Mouse (Mus musculus): ENCODE results near the gene Zfand3. TPM values are rescaled to one million over a fixed set of nuclear protein-coding genes. Genes with fewer than 3 reads are reported as not detected.
A peak's percentile ranks its signal among the peaks of the same experiment; 100 is the strongest.

The Zfand3 gene
- polyA plus RNA-seq, 1 experiment from 2014 or later: 46.2 TPM

DNA sequence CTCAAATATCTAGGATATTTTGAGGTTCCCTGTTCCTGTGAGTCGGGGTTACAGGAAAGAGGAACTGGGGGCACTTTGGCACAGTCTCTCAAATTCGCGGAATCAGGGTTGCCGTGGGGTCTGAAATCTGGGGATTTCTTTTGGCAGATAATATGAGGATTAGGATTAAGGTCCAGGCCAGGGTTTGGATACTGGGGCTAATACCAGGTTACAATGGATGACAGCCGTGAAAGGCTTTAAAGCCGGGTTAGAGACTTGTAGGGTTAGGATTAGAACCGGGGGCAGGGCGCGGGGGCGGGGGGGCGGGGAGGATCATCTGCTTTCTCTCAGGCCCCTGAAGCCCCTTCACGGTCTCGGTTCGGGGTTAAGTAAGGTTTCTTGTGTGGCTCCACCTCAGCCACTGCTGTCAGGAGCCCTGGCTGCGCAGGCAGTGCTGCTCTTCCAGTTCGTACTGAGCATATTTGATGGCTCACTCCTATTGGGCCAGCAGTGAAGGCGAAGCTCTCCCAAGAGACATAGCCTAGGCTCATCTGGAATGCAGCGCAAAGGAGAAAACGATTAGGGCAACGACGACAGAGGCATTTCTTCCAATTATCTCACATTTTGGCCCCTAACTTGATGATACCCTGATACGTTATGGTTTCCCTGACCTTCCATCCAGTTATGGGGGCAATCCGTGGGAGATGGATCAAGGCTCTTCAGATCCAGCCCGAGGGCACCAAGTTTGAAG is 5.8 kb upstream of the Zfand3 start:
- 69% methylated on average over 24 of the region's 24 CpGs for WGBS
- no peak overlapping the region for H3K4me3 ChIP-seq
- no peaks in the 10 kb centered on the region for H3K9me3 ChIP-seq
- no peak for ATAC-seq (ENCODE audit: insufficient number of reproducible peaks, insufficient read depth, low FRiP score, low TSS enrichment, low read depth)
- no peak overlapping the region for H3K4me2 ChIP-seq
- H3K27ac ChIP-seq: no peak overlapping the region
- peaks cover 6% of the 10 kb centered on the region for H3K4me1 ChIP-seq
- H3K36me3 ChIP-seq: no peaks in the 10 kb centered on the region
- no peaks in the 10 kb centered on the region for H3K27me3 ChIP-seq
- H3K9ac ChIP-seq: no peak overlapping the region

DNA sequence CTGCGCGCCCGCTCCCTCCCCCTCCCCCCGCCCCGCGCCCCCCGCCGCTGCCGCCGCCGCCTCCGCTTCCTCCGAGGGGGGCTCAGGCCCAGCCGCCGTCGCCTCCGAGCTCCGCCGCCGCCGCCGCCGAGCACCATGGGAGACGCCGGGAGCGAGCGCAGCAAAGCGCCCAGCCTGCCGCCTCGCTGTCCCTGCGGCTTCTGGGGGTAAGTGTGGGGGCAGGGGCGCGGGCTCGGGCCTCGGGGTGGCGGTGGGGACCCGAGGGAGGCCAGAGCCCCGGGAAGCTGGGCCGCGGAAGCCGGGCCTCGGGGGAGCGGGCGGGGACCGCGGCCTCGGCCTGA is 540 bp downstream of the Zfand3 start:
- Histone ChIP-seq H3K9ac (peak overlapping the region; percentile 96), H3K4me1 (peaks cover 40% of the 10 kb centered on the region), H3K4me3 (peak overlapping the region; percentile 88), H3K27me3 (no peaks in the 10 kb centered on the region), H3K4me2 (peak overlapping the region; percentile 73), H3K36me3 (peaks cover 6% of the 10 kb centered on the region; the same call in 1 of the 2 replicates), H3K27ac (peak overlapping the region; percentile 99), H3K9me3 (no peaks in the 10 kb centered on the region)
- WGBS: 2% methylated on average over 17 of the region's 47 CpGs
- peak; percentile 32 for ATAC-seq (ENCODE audit: insufficient number of reproducible peaks, insufficient read depth, low FRiP score, low TSS enrichment, low read depth)

DNA sequence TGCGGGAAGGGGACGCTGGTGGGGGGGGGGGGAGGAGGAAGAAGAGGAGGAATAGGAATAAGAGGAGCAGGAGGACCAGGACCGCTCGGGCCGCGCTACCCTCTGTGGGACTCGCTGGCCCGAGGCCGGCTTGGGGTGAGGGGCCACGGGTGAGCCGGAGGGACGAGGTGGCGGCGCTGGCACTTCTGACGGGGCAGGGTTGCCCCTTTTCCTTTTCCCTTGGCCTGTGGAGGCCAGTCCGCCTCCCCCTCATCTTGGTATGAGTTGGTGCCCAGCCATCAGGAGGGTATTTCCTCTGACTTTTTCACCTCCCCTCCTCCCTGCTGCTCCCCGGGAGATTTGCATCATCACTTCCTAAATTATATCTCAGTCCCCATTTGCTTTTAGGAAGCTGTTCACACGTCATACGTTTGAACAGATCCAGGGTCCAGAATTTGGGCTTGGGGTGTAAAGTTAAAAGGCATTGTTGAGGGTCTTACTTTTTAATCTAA is 963 bp downstream of the Zfand3 start:
- Histone ChIP-seq H3K4me3 (peak overlapping the region; percentile 88), H3K4me1 (peaks cover 44% of the 10 kb centered on the region), H3K36me3 (peaks cover 8% of the 10 kb centered on the region; the same call in 1 of the 2 replicates), H3K27ac (peak overlapping the region; percentile 99), H3K9me3 (no peaks in the 10 kb centered on the region), H3K27me3 (no peaks in the 10 kb centered on the region), H3K9ac (peak overlapping the region; percentile 96), H3K4me2 (peak overlapping the region; percentile 73)
- peak; percentile 32; the same call in 1 of the 2 replicates for ATAC-seq (ENCODE audit: insufficient number of reproducible peaks, insufficient read depth, low FRiP score, low TSS enrichment, low read depth)
- 2% methylated on average over 19 of the region's 19 CpGs for WGBS

DNA sequence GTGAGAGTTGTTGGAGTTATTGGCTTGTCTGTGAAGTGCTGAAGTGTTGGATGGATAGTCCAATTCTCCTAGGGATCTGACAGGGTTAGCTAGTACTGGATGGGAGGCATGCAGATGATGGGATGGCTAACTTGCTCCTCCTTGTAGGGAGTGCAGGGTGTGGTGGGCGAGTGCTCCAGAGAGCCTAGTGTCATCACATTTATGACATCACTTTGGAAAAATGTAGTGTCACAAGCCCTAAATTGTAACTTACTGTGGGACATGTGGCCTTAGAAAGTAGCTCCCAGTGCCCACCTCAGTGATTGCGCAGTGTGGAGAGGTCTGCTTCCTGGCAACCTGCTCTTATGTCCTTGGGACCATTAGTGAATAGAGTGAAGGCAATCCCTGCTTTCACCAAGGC is 2.3 kb downstream of the Zfand3 start:
- H3K9ac ChIP-seq: no peak overlapping the region
- H3K36me3 ChIP-seq: peaks cover 8% of the 10 kb centered on the region; the same call in 1 of the 2 replicates
- peaks cover 45% of the 10 kb centered on the region for H3K4me1 ChIP-seq
- no peaks in the 10 kb centered on the region for H3K9me3 ChIP-seq
- ATAC-seq (ENCODE audit: insufficient number of reproducible peaks, insufficient read depth, low FRiP score, low TSS enrichment, low read depth): no peak
- WGBS: 71% methylated on average over 2 of the region's 2 CpGs
- H3K4me2 ChIP-seq: peak overlapping the region; percentile 73
- H3K27ac ChIP-seq: no peak overlapping the region
- H3K27me3 ChIP-seq: no peaks in the 10 kb centered on the region
- H3K4me3 ChIP-seq: no peak overlapping the region

DNA sequence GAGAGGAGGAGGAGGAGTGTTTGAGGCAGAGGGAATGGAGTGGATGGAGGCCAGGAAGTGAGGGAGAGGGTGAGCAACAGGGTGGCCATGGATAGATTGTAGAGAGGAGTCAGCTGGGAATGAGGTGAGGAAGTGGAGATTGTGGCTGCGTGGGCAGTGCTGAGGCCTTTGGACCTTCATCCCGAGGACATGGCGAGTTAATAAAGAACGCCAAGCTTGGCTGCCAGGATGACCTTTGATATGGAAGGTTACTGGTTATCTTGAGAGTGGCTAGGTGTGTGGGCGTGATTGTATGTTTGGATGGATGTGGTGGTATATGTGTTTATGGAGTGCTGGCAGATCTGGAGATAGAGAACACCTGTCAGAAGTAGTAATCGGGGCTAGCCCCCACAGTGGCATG is 3.4 kb downstream of the Zfand3 start:
- ATAC-seq (ENCODE audit: insufficient number of reproducible peaks, insufficient read depth, low FRiP score, low TSS enrichment, low read depth): no peak
- Histone ChIP-seq H3K4me3 (0 out of 2 replicates have a peak overlapping the region, but pooled peaks have one; percentile 4), H3K4me1 (peaks cover 45% of the 10 kb centered on the region), H3K36me3 (peaks cover 12% of the 10 kb centered on the region; the same call in 1 of the 2 replicates), H3K4me2 (peak overlapping the region; percentile 73; the same call in 1 of the 2 replicates), H3K9me3 (no peaks in the 10 kb centered on the region), H3K9ac (no peak overlapping the region), H3K27me3 (no peaks in the 10 kb centered on the region), H3K27ac (no peak overlapping the region)
- 91% methylated on average over 6 of the region's 6 CpGs for WGBS

DNA sequence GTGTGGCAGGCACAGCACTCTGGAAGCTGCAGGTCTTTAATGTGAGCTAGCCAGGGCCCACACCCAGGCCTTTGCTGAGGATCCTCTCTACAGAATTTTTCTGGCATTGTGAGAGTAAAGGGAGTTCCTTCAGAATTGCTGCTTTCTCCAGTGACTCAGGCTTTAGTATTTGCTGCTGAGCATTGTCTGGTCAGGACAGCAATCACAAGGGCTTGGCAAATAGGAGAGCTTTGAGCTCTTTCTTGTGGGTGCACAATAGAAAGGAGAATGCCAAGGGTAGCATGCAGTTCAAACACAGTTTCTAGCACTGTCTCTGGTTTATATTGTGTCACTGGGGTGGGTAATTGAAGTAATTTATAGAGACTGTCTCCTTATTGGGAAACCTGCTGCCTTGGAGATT is 3.9 kb downstream of the Zfand3 start:
- no peak overlapping the region for H3K9ac ChIP-seq
- H3K27me3 ChIP-seq: no peaks in the 10 kb centered on the region
- no peak for ATAC-seq (ENCODE audit: insufficient number of reproducible peaks, insufficient read depth, low FRiP score, low TSS enrichment, low read depth)
- H3K4me2 ChIP-seq: 0 out of 2 replicates have a peak overlapping the region, but pooled peaks have one; percentile 73
- no peak overlapping the region for H3K27ac ChIP-seq
- peaks cover 14% of the 10 kb centered on the region; the same call in 1 of the 2 replicates for H3K36me3 ChIP-seq
- no peak overlapping the region for H3K4me3 ChIP-seq
- peaks cover 43% of the 10 kb centered on the region for H3K4me1 ChIP-seq
- no peaks in the 10 kb centered on the region for H3K9me3 ChIP-seq

DNA sequence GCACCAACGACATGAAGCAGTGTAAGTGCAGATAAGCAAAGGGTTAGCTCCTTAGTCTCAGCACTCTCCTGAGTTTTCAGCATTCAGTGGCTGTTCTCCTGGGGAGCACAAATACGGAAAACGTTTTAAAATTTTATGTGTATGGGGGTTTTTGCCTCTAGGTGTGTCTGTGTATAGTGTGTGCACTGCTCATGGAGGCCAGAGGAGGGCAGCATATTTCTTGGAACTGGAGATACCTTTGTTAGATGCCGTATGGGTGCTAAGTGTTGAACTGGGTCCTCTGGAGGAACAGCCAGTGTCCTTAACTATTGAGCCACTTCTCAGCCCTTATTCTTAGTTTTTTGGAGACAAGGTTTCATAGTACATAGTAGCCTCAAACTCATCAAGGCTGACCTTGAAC is 10.1 kb downstream of the Zfand3 start:
- 94% methylated on average over 4 of the region's 4 CpGs for WGBS
- H3K27ac ChIP-seq: no peak overlapping the region
- no peak overlapping the region for H3K9ac ChIP-seq
- H3K36me3 ChIP-seq: peaks cover 12% of the 10 kb centered on the region
- H3K27me3 ChIP-seq: no peaks in the 10 kb centered on the region
- no peaks in the 10 kb centered on the region for H3K9me3 ChIP-seq
- H3K4me3 ChIP-seq: no peak overlapping the region
- H3K4me2 ChIP-seq: no peak overlapping the region
- no peak for ATAC-seq (ENCODE audit: insufficient number of reproducible peaks, insufficient read depth, low FRiP score, low TSS enrichment, low read depth)
- H3K4me1 ChIP-seq: peaks cover 21% of the 10 kb centered on the region

DNA sequence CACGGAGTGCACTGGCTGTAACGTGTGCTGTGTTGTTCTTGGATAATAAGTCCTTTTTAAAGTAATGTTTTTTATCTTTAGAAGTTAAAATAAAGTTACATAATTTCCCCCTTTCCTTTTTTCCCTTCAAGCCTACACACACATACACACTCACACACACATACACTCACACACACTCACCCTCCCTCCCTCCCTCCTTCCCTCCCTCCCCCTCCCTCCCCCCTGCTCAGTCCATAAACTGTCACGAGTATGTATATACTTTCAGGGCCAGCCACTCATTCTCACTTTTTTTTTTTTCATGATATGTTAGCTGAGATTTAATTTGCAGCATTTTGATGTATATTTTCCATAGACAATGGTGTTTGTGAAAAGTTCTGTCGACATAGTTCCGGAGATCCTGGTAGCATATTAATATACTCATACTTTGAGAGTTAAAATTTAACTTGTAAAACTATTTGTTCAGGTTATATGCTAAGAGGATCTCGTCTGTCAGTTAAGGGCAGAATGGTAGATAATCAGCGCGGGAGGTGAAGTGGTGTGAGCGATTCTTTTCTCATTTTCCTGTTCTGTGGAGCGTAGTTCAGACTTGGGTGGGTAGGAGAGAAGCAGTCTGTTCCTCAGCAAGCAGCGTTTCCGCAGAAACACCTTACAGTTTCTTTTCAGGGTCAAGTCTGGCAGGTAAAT is 14.5 kb downstream of the Zfand3 start:
- Histone ChIP-seq H3K27ac (no peak overlapping the region), H3K27me3 (no peaks in the 10 kb centered on the region), H3K4me2 (no peak overlapping the region), H3K9ac (no peak overlapping the region), H3K4me1 (peaks cover 48% of the 10 kb centered on the region), H3K9me3 (no peaks in the 10 kb centered on the region), H3K36me3 (no peaks in the 10 kb centered on the region; the same call in 1 of the 2 replicates), H3K4me3 (no peak overlapping the region)
- WGBS: 85% methylated on average over 12 of the region's 12 CpGs
- ATAC-seq (ENCODE audit: insufficient number of reproducible peaks, insufficient read depth, low FRiP score, low TSS enrichment, low read depth): no peak

DNA sequence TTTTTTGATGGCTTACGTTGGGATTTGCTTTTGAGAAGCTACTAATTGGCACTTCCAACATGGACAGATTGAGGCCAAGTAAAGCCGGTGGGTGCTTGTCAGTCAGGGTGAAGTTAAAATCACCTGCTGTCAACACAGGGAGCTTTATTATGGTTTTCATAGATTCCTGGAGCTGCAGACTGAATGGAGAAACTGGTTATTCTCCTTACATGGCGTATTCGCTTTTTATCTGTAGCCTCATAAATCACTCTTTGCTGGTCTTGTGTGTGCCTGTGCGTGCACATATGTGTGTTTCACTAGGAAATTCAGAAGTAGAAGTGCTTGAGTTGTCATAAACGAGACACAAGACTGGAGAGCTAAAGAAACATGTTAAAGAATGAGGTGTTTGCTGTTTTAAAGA is 15.4 kb downstream of the Zfand3 start:
- WGBS: 76% methylated on average over 6 of the region's 6 CpGs
- no peaks in the 10 kb centered on the region for H3K9me3 ChIP-seq
- ATAC-seq (ENCODE audit: insufficient number of reproducible peaks, insufficient read depth, low FRiP score, low TSS enrichment, low read depth): no peak

DNA sequence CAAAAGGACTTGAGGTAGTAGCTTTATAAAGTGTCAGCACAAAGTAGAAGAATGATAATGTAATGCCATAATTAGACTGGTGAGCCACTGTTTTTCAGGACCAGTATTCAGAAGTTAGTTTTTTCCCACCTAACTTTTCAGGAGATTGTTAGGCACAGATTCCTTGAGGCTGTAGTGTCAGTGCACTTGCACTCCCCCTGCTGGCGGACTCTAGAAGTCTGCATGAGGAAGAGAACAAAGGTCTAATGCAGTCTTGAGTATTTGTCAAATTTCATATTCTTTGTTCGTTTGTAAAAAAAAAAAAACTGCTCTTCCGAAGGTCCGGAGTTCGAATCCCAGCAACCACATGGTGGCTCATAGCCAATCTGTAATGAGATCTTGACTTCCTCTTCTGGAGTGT is 20.1 kb downstream of the Zfand3 start:
- no peak overlapping the region for H3K27ac ChIP-seq
- no peak overlapping the region for H3K9ac ChIP-seq
- no peaks in the 10 kb centered on the region for H3K9me3 ChIP-seq
- no peak overlapping the region for H3K4me3 ChIP-seq
- H3K27me3 ChIP-seq: no peaks in the 10 kb centered on the region
- H3K4me2 ChIP-seq: no peak overlapping the region
- H3K36me3 ChIP-seq: no peaks in the 10 kb centered on the region; the same call in 1 of the 2 replicates
- 61% methylated on average over 5 of the region's 5 CpGs for WGBS
- ATAC-seq (ENCODE audit: insufficient number of reproducible peaks, insufficient read depth, low FRiP score, low TSS enrichment, low read depth): no peak
- peaks cover 76% of the 10 kb centered on the region for H3K4me1 ChIP-seq

More for the DNA sequence above, 15.4 kb downstream of the Zfand3 start:
- no peak overlapping the region for H3K4me3 ChIP-seq
- H3K9ac ChIP-seq: no peak overlapping the region
- H3K27ac ChIP-seq: no peak overlapping the region
- H3K4me2 ChIP-seq: no peak overlapping the region
- peaks cover 48% of the 10 kb centered on the region for H3K4me1 ChIP-seq
- H3K36me3 ChIP-seq: no peaks in the 10 kb centered on the region
- H3K27me3 ChIP-seq: no peaks in the 10 kb centered on the region

DNA sequence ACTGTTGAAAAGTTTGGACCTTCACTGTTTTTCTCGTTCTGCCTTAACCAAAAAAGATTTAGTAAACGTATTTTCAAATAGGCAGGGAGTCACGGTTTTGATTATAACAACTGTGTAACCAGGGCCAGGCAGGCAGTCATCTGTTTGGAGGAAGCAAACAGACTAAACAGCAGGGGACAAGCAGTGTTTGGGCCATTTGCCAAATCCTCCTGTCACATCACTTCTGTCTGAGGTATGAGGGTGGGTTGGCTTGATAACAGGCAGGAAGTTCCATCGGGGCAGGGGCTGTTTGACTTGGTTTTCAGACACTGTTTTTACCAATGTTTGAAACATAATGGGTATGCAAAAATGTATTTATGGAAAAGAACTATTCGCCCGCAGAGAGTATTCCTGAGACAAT is 22.1 kb downstream of the Zfand3 start:
- H3K36me3 ChIP-seq: no peaks in the 10 kb centered on the region; the same call in 1 of the 2 replicates
- no peak for ATAC-seq (ENCODE audit: insufficient number of reproducible peaks, insufficient read depth, low FRiP score, low TSS enrichment, low read depth)
- H3K27ac ChIP-seq: peak overlapping the region; percentile 71
- WGBS: 28% methylated on average over 6 of the region's 6 CpGs
- H3K9me3 ChIP-seq: no peaks in the 10 kb centered on the region
- peaks cover 66% of the 10 kb centered on the region for H3K4me1 ChIP-seq
- no peak overlapping the region for H3K4me3 ChIP-seq
- no peaks in the 10 kb centered on the region for H3K27me3 ChIP-seq
- no peak overlapping the region for H3K4me2 ChIP-seq
- no peak overlapping the region for H3K9ac ChIP-seq
